Mouse (Mus musculus) embryo, embryonic 10.5 days (tissue): ENCODE measurements at regions not wholly inside any gene's neighbourhood (a gene's known extent, or its start where the extent isn't known, plus 50 kb on each side); places are given as distances from the start of the nearest gene placed in this dataset.

Source experiments
- DNase-seq: peaks from one replicate; pipeline ENCODE4 v3.0.0-alpha.2; 2015; ENCODE audit warnings: low spot score

- DNase-seq: peak; percentile 23
Measured at GRCm38 (mm10) chr2:137581491-137581890, 465.0 kb upstream of the Jag1 start.

DNA sequence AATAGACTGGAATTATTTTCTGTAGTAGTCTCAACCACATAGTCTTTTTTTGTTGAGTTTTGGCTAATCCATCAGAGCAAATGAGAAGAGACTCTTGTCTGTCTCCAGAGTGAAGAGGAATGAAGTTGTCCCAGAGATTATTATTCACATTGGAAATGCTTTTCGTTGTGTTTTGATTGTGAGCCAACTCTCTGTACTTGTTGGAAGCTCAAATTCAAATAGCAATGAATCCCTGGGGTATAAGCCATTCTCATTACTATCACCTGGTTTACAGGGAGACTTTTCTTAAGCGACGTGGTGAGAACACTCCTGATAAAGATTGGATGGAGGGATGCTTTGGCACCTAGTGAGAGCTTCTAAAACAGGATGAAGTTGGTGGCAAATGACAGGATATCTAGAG lies 459.3 kb upstream of the Jag1 start:
- DNase-seq: no peak

- DNase-seq: no peak
Measured at GRCm38 (mm10) chr2:137574845-137575449, 458.5 kb upstream of the Jag1 start.

DNA sequence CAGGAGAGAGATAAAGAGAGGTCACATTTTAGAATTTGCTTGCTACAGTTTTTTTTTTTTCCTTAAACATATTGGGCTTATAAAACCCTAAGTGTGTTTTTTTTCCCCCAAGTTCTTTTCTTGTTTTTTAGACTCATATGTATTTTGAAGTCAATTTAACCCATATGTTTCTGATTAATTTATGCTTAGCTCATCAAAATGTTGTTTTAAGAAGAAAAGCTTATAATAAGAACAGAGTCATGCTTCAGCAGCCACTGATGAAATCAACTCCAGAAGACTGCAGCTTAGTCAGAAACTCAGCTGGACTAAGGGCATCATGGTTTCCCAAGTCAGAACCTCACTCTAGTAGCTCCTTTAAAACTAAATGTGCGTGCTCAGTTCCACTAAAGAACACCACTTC lies 454.7 kb upstream of the Jag1 start:
- no peak for DNase-seq

DNA sequence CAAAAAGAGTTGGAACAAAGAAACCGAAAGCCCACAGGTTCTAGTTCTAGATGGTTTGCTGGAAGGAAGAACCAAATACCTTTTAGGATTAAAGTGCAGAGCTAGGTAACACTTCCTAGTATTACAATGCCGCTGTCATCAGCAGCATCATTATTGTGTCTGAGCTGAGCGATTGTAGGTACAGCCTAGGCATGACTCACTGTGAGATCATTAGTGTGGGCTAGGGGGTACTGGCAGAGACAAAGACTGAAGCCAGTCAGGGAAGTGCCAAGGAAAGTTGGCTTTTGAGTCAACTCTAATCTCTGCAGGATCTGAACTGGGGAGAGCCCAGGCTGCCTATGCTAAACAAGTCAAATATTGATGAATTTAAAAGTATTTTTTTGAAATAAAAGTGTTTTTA lies 450.2 kb upstream of the Jag1 start:
- DNase-seq: no peak

DNA sequence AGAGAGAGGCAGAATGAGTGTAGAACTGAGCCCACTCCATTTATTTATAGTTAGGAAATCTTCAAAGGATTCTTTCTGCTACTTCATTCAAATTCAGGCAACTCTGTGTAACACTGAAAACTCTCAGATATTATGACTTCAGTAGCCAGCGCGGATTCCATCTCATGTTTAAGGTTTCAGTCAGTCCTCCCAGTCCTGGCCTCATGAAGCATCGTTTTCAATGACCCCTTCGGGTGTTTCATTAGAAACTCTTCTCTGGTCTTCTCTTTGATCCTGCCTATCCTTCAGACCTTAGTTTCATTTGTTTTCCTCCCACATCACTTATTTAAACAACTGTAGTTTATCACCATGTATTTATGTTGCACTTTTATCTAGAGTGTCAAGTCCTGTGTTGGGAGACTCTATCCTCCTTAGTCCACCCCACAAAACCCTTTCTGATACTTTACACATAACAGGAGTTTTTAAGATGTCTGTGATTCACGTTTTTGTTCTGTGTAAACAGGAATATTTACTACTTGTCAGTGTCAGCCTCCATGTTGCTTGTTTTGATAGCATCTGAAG lies 447.7 kb upstream of the Jag1 start:
- no peak for DNase-seq

GRCm38 (mm10) chr2:137560366-137560765 lies 443.9 kb upstream of the Jag1 start:
- DNase-seq: no peak

- no peak for DNase-seq
Measured at GRCm38 (mm10) chr2:137553871-137554270, 437.4 kb upstream of the Jag1 start.

GRCm38 (mm10) chr2:137536581-137536980 lies 420.1 kb upstream of the Jag1 start:
- DNase-seq: no peak

DNA sequence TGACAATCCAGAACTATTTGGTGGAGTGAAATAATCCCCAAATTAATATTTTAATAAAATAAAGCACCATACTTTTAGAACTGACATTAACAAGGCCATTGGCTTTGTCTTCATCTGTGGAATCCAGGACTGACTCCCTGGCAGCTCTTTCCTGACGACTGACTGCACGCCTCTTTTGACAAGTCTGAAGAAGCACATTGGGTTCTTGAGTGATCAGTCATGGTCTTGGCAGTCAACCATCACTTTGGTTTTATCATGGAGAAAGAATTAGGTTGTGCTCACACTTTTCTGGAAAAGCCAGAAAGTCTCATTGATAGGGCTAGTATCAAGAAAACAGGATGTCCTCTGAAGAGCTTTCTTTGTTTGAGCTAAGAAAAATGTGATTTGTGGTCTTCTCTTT lies 399.8 kb upstream of the Jag1 start:
- DNase-seq: no peak

DNA sequence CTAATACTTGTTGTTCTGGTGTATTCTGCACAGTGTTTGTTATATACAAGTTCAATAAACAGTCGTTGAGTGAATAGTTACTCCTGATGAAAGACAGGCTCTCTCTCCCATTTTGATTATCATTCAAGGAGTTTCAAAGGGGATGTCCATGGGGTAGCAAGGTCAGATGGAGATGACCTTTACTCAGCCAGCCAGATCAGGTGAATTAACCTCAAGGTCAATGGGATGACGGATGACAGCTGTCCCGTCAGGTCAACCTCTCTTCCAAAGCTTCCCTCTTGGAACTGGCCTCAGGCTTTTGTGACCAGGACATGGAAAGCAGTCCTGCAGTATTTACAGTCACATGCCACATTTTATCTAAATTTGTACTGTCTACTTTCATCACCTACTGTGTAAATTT lies 398.6 kb upstream of the Jag1 start:
- DNase-seq: peak; percentile 56

DNA sequence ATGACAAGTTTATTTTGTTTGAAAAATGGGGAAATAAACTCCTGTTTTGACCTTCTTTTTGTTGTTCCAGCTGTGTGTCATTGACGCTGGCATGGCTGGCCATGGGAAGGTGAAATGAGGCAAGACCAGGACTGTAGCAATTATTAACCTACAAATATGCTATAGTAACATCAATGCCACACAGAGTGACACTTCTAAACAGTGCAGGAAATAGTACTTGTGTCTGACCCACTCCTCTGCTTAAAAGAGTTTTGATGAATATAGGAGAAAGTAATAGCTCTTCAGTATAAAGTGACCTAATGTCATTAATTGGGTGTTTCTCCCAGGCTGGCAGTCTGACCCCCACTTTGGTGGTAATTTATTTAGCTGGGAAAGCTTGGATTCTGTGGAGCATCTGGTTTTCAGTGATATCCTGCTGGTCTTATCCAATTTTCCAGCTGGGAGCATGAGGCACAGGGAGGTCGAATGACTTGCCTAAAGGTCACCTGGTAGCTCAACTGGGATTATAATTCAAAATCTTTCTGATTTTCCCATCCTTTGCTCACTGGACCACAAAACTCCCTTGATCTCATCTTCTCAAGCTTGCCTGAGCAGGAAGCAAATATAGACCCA lies 397.6 kb upstream of the Jag1 start:
- peak; percentile 59 for DNase-seq

DNA sequence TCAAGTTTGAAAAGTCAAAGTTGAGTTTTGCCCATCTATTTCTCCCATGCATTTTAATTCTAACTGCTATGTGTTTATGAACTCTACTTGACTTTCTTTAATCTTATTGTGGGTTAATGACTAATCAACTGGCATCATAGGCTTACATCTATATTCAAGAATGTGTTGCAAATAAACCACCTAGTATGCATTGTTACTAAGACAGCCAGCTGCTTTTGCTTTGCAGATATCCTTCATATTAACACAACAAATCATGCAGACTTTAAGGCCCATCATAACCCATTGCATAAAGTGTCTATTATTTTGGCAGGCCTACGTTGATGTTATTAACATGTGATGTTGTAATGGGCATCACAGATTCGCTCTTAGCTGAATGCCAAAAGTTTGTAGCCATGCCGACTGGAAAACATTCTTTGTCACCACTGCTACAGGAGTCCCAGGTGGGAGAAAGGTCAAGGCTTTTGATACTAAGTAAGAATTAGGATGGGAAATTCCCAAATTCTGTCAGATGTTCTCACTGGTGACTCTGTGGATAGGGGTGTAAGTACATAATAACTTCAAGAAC lies 394.3 kb upstream of the Jag1 start:
- DNase-seq: no peak

DNA sequence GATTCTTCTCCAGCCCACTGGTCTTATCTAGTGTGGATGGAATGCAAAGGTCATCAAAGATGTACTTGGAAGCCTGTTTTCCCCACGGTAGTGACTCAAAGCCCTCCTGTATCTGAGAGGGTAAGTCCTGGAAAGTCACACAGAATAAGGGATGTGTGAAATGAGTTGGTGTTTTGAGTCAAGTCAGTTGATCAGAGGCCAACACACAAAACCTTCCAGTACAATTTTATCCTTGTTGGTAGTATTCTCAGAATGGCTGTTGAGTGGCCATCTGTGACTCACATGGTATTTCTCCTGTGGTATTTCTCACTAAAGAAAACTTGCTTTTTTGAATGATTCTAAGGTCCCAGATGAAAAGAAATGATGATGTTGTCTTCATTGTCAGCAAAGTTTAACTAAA lies 384.8 kb upstream of the Jag1 start:
- DNase-seq: no peak

- no peak for DNase-seq
Measured at GRCm38 (mm10) chr2:137497616-137498015, 381.2 kb upstream of the Jag1 start.

DNA sequence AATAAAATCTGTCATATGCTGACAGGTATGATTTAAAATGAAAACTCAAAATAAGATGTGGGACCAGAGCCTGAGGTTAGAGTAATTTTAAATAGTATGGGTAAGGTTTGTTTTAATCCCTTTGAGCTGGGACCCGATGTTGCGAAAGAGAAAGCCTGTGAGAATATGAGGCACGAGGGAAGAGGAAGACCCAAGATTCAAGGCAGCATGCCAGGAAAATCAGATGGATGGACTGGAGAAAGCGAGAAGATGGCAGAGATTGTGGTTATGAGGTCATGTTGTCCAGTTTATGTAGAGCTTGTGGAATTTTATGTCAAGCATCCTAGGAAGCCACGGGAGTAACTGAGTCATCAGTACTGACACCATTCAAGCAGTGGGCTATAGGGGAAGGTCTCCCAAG lies 377.2 kb upstream of the Jag1 start:
- no peak for DNase-seq

DNA sequence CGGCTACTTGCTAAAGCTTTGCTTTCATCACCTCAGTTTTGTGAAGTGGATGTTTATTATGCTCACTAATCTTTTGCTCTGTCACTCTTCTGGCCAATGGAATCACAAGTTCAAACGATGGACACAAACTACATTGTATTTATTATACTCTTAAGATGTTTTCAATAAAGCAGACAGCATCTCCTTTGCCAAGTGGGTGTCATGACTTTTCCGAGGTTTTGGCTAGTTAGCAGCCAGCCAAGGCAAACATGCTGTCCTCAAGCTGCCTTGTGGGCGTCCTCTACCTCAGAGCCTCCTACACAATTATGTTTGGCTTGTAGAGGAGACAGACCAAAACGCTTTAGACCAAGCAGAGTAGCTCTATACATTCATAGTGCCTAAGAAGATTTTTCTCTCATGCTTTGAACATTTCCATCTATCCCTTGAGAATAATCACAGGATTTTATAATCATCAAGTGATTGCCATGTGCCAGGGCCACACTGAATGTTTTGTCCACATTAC lies 372.8 kb upstream of the Jag1 start:
- no peak for DNase-seq

GRCm38 (mm10) chr2:137468769-137469168 lies 352.3 kb upstream of the Jag1 start:
- peak; percentile 50 for DNase-seq

GRCm38 (mm10) chr2:137457061-137457753 lies 340.8 kb upstream of the Jag1 start:
- peak; percentile 50 for DNase-seq

- no peak for DNase-seq
Measured at GRCm38 (mm10) chr2:137456436-137456835, 340.0 kb upstream of the Jag1 start.

- no peak for DNase-seq
Measured at GRCm38 (mm10) chr2:137446919-137447318, 330.5 kb upstream of the Jag1 start.

DNA sequence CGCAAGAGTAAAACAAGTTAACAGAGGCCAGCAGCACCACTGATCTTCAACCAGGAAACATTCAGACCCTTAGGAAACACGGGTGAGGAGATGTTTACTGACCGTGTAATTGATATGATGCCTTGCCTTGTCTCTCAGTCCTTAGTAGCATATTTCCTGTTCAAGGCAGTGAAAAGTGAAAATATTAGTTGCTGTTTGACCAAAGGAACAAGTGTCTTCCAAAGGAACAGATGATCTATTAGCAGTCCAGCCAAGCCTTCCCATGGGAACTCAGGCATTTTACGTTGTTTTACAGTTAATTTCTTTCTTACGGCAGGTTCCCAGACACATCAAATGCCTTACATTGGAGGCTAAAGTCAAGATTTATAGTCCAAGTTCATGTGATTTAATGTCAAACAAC lies 321.3 kb upstream of the Jag1 start:
- peak; percentile 16 for DNase-seq

- peak; percentile 27 for DNase-seq
Measured at GRCm38 (mm10) chr2:137436161-137436560, 319.7 kb upstream of the Jag1 start.
